In the genomic region with DNA sequence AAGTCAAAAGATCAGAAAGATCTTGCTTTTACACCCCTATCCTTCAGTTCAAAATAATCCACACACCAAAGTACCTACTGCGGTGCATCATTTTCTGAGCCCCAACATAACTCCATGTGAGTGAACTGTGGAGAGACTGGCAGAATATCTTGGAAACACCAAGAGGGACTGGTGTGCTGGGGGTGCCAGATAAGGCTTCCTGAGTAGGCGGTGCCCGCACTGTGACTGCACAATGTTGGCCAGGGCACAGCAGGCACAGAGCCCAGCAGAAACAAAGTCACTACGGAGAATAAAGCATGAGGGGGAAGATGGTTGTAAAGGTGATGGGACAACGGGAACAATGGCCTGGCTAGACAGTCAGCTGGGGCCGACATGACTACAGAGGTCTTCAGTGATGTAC, we compare ENCODE assay signal across 10 mouse cellular contexts.
DNase-seq lines count a peak whose midpoint lies in the region; TF ChIP-seq lines count a peak whose summit lies in the region.
"Had no signal": no experiment of that assay in that cellular context is flagged by ENCODE, and none has a peak within 500 bp of the region (broad histone marks: within the 10 kb centered on the region; RNA-seq: fewer than 3 reads in every experiment).

No protein-coding gene starts in this region.

- peak; percentile 23 to 32 for DNase-seq in cerebellum, postnatal 10 days
- no peak for DNase-seq in cerebellum, postnatal 14 days
- DNase-seq in MEL-GATA-1-ER (ENCODE audit: extremely low read depth, low read depth): peak; percentile 75
- peak; percentile 60 to 64 for DNase-seq in heart, postnatal 36 days
- no peak for DNase-seq in left cerebral cortex, adult 2 months (ENCODE audit: extremely low spot score in 1 of 2, low spot score in 2 of 2)
- DNase-seq in frontal cortex, postnatal 36 days (ENCODE audit: low spot score in 2 of 2): no peak
- no peak for DNase-seq in gastrocnemius, postnatal 10 days

- peaks cover 45% of the 10 kb centered on the region for H3K4me1 ChIP-seq in megakaryocyte, embryonic 14.5 days

- no peak for TF ChIP-seq CTCF in left cerebral cortex, adult 2 months (IDR thresholded peaks at IDR 0.05)

- intact Hi-C loops in heart, postnatal 36 days (cut with DNase I): no loop called here
- intact Hi-C loops in left cerebral cortex, adult 2 months (cut with DNase I): no loop called here

- H3K9me3 ChIP-seq in megakaryocyte, embryonic 14.5 days: no peaks in the 10 kb centered on the region

- no peak overlapping the region for H3K27ac ChIP-seq in left cerebral cortex, adult 2 months
- H3K27ac ChIP-seq: kidney, postnatal 0 days had no signal

- peaks cover 34% of the 10 kb centered on the region for H3K27me3 ChIP-seq in megakaryocyte, embryonic 14.5 days (replicated peaks)

- peak overlapping the region; percentile 82 for H3K4me3 ChIP-seq in megakaryocyte, embryonic 14.5 days (replicated peaks)
- H3K4me3 ChIP-seq in left cerebral cortex, adult 2 months: no peak overlapping the region
- H3K4me3 ChIP-seq: myocyte had no signal

- no peaks in the 10 kb centered on the region for H3K36me3 ChIP-seq in megakaryocyte, embryonic 14.5 days (replicated peaks; ENCODE audit: low read length)

Comparison
In these comparisons a context has a peak if more than half of its experiments do, and no peak if none do; other contexts are left out.
1. DNase-seq: peak in cerebellum, postnatal 10 days (2 of 2), MEL-GATA-1-ER (single experiment) and heart, postnatal 36 days (2 of 2); none in cerebellum, postnatal 14 days (0 of 2), left cerebral cortex, adult 2 months (0 of 2), frontal cortex, postnatal 36 days (0 of 2) and gastrocnemius, postnatal 10 days (single experiment).